Mouse (Mus musculus): ENCODE measurements at regions not wholly inside any gene's neighbourhood (a gene's known extent, or its start where the extent isn't known, plus 50 kb on each side); places are given as distances from the start of the nearest gene placed in this dataset.

- 64% methylated on average over 6 of the region's 6 CpGs for WGBS
- Histone ChIP-seq H3K4me3 (replicated peaks; ENCODE audit: extremely low read depth, low read depth, low read length) (no peak overlapping the region), H3K4me1 (ENCODE audit: control insufficient read depth, insufficient read depth, low read length) (no peaks in the 10 kb centered on the region)
- TF ChIP-seq POLR2A (IDR thresholded peaks at IDR 0.05; ENCODE audit: borderline replicate concordance, extremely low read depth, low read depth, low read length) (no peak), CTCF (IDR thresholded peaks at IDR 0.05; ENCODE audit: insufficient read depth, low read length) (no peak)
- no peak for DNase-seq
Observed at GRCm38 (mm10) chr19:36293177-36293969, 54.7 kb upstream of the Pcgf5 start.

All from lung, adult 2 months (tissue).